Mouse (Mus musculus) spleen, adult 18-20 months (tissue): ENCODE measurements around the gene Gm11060.

Experiments
- DNase-seq, 2 experiments: peaks; one replicate each; pipeline ENCODE4 v3.0.0; 2022; ENCODE audit warnings: mixed read lengths in 2 of 2

Gene Gm11060

DNA sequence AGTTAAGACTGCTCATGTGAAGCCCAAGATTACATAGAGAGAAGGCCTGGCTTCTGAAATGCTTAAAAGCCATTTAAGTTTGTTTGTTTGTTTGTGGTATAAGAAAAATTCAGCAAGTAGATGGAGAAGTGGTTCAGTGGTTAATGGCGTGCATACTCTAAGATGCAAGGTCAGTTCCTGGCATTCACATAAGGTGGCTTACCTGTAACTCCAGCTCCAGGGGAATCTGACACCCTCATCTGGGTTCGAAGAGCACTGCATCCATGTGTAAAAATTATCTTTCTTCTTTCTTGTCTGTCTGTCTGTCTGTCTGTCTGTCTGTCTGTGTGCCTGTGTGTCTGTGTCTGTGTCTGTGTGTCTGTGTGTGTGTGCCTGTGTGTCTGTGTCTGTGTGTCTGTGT, at the start of gene Gm11060:
Gene Gm11060 (plus strand): TSS at position 301 of the 400 bp plus-strand sequence.
- no peak for DNase-seq

DNA sequence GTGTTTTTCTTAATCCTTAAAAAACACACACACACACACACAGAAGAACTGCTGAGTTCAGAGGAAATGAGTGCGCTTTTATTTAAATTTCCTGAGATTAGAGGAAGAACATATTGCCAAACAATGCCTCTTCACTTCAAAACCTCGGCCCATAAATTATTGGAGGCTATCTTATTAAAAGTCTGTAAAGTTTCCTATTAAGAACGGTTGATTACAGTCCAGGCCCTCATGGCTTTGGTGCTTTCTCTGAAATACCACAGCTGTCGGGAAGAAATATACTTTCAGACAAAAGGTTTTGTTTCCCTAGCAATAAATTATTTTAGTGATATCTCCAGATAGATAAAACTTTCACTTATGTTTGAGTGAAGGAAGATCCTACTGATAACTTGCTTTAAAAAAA, 48.7 kb upstream of the Gm11060 start:
- DNase-seq: no peak

DNA sequence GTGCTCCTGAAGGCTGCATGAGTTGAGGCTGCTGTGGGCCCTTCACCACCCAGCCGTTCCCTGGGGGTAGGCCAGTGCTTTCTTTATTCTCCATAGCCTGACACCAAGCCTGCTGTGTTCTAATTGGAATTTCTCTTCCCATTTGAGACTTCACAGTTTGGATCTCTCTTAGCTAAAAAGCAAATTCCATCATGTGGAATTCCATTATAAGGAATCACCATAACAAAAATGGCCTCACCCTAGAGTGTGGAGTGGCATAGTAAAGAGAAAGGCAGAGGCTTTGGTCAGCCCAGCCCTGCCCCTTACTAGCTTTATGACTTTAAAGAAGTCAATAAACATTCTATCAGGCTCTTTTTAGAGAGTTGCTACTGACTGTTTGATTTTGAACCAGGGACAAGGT, 43.5 kb upstream of the Gm11060 start:
- no peak for DNase-seq

DNA sequence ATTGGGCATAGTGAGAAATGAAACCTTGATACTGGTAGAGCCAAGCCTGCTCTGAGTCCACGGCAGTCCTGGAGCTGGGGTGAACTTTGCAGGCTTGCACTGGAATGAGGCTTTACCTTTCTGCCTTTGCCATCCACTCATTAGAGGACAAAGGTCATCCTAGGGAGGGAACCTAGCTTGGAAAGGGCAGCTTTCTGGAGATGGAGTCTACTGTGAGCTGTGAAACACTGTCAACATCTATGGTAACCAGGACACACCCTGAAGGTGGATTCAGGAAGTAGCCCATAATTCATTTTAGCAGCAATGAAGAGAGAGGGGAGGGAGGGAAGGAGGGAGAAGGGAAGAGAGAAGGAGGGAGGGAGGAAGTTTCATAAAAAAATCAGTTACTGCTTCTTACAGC, 36.3 kb upstream of the Gm11060 start:
- no peak for DNase-seq

DNA sequence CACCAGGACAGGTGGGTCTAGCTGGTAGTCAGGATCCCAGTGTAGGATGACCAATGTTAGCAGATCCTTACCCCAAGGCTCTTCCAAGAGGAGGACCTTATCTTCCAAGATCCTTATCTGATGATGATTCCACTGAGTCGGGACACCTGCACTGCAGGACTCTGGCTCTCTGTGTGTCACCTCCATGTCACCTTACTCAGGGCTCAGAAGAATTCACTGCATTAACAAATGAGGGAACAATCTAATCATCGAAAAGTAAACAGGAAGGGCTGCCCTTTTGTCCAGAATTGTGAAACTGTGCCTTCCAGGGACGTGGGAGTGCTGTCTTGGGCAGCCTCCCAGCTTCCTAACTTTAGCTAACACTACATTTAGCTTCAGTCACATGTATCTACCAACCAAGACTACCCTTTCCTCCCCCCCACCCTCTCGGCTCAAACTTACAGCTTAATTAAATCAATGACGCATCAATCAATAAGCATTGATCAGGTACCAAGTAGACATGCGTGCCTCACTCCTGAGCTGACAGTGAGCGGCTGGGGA, 33.2 kb upstream of the Gm11060 start:
- DNase-seq: no peak

DNA sequence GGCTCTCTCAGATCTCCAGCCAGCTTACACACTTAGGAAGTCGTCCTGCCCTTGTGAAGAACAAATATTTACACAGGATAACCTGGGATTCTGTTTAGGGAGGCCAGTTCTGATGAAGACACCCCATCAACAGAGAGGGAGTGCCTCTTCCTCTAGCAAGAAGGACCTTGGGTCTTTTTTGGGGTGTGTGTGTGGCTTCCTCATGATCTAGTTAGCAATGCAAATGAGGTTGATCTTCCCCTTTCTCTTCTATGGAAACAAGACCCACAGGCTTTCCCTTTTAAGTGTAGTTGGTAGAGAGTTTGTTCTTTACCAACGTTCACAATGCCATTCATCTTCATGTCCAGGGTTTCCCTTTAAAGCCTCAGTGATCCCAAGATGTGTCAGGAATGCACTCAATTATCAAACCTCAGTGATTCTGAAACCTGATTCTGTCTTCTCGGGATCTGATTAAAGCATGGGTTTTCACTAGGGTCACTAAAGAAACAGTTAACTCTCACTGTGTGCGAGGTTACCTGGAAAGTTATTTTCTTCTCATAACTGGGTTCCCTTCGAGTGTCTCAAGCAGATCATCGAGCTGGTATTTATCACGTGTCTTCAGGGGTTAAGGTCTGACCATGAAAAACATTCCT, 29.0 kb upstream of the Gm11060 start:
- DNase-seq: no peak

DNA sequence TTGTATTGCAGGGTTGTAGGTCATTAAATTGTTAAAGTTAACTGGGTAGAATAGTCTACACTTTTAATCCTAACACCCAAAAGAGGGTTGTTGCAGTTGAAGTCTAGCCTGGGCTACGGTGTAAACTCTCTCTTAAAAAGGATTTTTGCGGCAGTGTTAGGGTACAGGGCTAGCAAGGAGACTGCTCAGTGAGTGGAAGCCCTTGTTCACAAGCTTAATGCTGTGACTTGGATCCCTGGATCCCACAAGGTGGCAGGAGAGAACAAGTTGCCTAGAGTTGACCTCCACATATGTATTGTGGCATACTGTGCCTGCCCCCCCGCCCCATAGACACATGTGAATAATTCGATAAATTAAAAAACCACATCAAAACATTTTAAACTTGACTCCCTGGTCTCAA, 19.3 kb upstream of the Gm11060 start:
- no peak for DNase-seq

DNA sequence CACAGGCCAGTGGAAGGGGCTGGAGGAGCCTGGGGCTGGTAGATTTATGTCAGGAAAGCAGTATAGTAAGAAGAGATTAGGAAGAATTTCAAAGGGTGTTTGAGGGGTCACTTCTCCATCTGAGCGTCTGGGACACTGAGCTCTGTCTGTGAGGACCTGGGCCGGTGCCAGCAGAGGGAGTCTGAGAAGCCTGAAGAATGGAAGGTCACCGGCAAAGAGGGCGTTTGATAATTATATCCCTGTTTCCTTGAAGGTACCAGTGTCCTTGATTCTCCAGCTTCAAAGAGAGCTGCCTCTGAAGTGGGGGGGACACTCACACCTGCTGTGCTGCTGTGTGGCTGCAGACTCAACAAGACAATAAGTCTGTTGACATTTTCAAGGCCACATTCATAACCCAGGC, 17.6 kb upstream of the Gm11060 start:
- no peak for DNase-seq

DNA sequence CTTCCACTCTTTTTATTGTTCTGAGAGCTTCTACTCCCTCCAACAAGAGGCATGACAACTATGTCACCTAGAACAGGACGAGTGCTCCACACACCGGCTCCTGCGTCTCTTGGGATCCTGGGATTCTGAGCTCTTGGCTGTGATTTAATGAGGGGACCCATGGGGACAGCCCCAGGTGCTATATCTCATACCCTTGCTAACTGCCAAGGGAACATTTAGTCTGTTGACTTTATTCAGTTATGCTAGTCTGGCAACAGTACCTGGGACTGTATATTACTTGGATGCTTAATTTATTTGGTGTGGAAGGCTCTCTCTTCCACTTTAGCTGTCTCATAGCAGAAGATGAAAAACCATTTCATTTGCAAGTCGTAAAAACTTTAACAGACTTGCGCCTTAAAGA, 16.0 kb upstream of the Gm11060 start:
- no peak for DNase-seq

DNA sequence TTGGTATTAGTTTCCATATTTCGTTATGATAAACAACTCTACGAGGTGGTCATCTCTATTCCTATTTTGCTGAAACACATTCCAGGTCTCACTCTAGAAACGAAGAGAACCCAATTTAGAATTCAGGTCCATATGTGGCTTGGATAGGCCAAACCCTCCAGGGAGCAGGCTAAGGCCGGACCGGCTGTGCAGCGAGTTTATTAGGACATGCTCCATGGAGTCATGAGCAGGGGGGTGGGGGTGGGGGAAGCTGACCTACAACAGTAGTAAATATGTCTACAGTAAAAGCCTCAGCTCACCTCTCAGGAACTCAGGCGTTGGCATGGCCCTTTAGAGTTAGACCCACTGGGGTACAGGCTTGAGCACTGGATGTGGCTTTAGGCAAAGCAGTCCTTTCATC, 14.7 kb upstream of the Gm11060 start:
- DNase-seq: no peak

DNA sequence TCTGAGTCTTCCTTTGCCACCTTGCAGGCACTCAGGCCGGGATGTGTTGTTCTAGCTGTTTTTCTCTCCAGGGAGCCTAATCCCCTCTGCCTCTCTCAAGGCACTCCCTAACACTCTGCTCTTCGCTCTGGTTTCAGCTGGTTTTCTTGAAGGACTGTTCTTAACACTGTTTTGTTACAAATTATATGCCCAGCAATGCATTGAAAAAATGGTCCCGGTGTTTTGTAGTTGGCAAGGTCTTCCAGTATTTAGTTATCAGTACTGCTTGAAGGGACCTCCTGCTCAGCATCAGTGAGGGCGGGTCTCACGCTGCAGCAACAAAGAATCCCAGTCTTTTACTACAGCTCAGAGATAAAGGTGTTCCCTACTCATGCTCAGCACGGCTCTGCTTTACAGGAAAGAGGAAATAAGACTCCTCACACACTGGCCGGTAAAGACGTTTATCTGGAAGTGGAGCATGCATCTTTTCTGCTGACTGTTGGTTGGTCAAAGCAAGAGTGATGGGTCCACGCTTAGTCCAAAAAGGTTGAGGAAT, 9.5 kb upstream of the Gm11060 start:
- DNase-seq: no peak

DNA sequence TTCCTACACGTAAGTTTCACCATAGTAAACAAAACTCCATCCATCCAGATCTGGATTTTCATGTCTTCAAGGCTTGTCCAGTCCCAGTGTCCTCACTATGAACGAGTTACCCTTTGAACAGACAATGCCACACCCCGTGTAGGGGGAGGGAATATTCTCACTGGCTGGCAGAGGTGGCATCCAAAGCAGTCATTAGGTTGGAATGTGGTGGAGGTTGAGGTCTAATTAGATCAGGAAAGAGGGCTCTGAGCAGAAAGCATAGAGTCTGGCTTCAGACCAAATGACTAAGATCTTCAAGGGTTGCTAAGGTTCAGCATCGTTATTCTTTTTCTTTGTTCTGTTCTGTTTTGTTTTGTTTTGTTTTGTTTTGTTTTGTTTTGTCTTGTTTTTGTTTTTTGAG, 7.8 kb upstream of the Gm11060 start:
- no peak for DNase-seq

DNA sequence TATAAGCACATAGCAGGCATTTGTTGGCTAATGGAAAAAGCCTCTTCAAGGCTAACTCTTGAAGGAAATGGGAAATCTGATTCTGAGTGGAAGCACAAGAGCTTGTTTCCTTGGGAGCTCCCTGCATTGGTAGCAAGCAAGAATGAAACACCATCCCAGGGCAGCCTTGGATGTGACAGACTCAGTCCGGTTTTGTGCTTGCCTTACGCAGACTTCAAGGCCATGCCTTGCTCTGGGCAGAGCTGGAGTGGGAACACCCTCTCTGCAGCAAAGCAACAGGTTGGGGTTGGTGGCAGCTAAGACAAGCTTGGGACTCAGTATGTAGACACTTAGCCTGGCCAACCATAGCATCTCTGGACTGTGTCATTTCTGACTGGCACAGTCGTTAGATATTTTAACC, 5.7 kb upstream of the Gm11060 start:
- DNase-seq: no peak

DNA sequence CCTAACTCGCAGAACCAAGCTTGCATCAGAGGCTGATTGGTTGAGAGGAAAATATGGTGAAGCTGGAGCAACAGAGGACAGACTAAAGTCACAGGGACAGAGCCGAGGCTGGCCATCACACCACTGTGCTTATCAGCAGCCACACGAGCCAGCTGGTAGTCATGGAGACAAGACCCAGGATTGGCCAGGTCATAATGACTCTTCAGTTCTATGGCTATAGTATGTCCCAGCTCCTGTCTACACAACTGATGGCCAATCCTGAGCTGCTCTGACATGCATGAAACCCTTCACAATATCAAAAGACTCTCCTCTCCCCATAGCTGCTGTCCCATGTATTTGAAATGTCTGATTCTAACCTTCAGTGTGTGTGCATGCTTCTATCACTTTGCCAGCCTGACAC, 3.8 kb upstream of the Gm11060 start:
- DNase-seq: no peak

DNA sequence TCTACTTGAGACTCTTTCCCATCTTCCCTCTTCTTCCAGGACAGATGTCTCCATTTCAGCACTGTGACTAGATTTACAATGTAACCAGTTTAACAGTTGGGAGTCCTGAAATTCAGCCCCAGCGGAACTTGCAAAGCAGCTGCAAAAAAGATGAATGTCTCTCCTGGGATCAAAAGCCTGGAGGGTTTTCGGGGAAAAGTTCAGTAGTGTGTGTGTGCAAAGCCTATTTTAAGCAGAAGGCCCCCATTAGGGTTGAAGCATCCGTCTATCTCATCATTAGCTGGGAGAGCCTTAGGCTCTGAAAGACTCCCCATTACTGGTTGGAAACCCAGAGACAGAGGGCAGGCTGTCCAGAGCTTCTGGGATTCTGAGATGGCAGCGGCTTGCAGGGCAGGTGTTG, 2.7 kb upstream of the Gm11060 start:
- DNase-seq: no peak

DNA sequence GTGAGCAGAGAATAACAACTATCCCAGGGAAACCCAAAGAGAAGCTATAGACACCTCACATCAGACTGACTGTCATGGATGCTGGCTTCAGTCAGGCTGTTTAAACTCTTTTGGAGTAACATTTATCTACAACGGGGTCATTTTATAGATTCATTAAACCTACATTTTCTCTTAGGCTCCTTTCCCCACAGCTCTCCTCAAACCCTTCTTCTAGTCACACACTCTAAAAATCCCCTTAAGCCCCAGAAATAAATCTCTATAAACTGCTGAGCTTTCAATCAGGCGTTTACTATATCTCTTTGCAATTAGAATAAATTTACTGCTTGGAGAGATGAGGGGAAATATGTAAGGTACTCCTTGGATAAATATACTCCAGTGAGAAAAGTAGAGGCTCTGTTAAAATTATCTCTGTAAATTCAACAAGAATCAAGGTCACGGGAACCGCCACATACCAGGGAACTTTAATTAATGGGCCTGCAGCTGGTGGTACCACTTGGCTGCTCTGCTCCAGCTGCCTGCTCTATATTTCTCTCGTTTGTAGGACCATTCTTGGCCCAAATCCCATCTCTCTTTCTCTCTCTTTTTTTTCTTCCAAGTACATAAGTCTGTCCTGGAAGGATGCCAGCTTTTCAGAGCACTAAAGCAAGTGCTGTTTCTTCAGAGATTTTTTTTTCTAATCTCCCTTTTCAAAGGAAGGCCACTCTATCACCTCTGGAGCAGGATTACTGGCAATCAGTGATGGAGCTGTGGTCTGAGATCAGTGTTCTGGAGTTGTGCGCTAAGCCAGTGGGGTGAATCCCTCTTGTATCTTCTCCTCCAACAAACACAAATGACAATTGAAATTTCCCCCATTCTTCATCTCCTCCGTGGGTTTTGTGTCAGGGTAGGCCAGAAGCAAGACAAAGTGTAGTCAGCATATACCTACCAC, 2.0 kb upstream of the Gm11060 start:
- DNase-seq: no peak

DNA sequence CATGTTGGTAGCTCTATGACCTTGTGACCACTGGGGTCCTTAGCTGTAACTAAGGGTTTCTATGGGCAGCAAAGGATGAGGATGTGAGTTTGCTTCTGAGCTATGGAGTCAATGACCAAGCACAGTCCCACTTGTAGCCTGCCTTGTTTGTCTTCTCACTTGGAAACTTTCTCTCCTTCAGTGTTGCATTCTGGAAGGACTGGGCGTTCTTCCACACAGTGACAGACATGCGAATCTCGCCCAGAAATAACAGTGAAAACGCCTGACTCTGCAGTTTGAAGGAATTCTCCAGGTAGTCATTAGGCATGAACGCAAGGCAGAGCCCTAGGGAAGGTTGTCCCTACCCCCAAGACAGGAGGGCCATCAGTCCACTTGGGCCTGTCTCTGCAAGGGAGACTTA, 827 bp upstream of the Gm11060 start:
- no peak for DNase-seq

DNA sequence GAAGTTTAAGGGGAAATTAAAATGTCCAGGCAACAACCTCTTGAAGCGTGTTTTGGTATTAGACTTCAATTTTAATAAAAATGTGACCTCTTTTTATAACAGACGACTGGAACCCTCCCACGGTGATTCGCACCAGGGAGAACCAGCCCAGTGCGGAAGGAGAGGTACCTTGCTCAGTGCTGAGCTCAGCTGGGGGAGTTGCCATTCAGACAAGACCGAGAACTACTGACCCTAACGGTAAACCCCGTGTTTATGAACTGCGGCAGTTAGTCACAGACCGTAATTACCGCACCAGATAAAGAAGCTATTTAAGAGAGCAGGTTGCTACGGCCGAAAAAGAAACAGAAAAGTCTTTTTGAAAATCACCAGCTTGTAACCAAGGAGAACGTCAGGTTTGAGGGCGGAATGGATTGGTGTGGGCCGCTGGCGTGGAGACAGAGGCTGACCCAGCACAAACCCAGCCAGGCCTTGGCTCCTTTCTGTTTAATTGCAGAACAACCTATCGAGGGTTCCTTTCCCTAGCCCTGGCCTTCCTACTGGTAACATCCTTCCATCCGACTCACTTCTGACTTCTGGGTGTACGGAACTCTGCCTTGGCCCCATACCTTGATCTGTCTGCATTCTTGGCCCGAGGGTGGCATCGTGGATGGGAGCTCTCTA, 5.6 kb downstream of the Gm11060 start:
- no peak for DNase-seq

DNA sequence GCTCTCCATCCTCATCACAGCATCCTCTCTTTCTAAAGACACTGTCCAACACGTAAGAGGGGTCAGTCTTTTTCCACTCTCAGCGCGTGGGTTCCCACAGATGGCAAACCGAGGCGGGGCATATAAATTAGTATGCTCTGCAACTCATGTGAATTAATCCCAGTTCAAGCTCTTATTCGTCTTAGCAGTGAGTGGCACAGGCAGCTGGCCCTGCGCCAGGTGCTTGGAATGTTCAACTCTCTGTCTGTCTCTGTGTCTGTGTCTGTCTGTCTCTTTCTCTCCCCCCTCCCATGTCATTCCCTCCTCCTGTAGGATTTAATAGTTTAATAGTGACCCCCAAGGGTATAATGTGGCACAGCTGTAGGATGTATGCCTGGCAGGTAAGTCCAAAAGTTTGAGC, 7.6 kb downstream of the Gm11060 start:
- DNase-seq: no peak

DNA sequence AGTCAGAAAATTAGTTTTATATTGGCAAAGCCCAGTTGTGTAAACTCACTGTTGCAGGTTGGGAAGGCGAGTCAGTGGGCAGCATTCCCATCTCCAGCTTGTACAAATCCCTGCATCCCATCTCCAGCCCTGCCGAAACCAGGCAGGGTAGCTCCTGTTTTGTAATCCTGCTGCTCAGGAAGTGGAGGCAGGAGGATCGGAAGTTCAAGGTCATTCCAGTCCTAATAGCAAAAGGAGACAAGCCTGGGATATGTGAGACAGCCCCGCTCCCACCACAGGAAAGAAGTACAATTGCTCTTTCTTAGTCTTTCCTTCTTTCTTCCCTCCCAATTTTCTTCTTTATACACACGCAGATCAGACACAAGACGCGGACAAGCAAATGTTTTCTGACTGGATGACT, 8.7 kb downstream of the Gm11060 start:
- no peak for DNase-seq

DNA sequence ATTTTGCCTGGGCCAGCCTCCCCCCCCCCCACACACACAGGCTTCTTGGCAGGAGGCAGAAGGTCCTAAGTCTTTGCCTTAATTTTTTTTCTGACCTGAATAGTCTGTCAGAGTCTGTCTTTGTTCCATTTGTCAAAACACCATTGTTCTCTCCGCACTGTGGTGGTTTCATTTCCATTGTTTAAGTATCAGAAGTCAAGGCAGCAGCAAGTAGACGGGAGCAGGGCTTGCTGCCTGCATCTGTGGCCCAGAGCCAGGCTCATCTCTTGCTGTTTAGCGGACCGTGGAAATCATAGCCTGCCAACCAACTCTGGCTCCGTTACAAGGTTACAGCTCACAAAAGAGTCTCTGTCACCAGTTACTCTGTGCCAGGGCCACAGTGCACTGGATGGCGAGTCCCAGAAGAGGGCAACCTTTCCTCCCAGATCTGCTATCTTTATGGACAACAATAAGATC, 16.9 kb downstream of the Gm11060 start:
- no peak for DNase-seq

DNA sequence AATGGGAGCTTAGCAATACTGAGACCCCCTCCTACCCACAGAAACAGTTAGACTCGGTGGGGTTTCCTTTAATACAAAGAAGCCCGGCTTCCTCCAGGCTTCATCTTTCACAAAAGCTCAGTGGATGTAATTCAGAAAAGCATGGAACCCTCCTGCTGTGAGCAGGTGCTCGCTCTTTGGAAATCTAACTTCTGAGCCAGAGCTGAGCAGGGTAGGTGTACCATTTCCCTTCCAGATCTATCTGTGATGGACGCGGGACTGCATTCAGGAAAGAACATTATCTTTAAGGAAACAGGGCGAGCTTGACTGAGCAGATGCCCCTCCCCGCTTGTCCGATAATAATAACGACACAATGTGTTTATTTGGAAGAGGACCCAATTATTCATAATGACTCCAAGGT, 22.3 kb downstream of the Gm11060 start:
- DNase-seq: no peak

DNA sequence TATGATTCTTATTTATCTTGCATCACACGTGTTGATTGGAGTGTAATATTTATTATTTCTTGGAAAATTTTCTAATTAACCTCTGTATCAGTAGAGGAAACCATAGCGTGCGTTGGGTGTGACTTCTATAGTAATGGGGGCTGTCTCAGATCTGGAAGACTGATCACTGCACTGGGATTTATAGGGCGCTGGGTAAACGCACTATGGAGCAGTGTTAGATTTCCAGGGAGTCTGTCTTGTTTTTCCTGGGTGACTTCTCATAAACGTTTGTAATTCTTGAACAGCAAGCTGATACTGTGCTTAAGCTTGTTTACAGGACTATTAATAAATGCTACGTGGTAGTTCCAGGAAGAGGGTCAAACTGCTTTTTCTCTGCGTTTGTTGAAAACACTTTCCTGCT, 25.9 kb downstream of the Gm11060 start:
- DNase-seq: no peak
